Mouse (Mus musculus) cerebellum, adult 2 months (tissue): Measurements from ENCODE around the gene Parp2.

Source experiments
- CTCF ChIP-seq: fragments of 200-500 bp; IDR thresholded peaks from 2 replicates; pipeline ENCODE4 v1.5.1; 2011; ENCODE audit warnings: low read depth, mild to moderate bottlenecking, control low read depth, low read length, moderate library complexity, borderline replicate concordance; ENCODE audit not compliant: insufficient read depth
- POLR2A ChIP-seq: fragments of 200-500 bp; IDR thresholded peaks from 2 replicates; pipeline ENCODE4 v1.6.1; 2011; ENCODE audit warnings: low read length, control low read depth, borderline replicate concordance; ENCODE audit not compliant: insufficient read depth

DNA sequence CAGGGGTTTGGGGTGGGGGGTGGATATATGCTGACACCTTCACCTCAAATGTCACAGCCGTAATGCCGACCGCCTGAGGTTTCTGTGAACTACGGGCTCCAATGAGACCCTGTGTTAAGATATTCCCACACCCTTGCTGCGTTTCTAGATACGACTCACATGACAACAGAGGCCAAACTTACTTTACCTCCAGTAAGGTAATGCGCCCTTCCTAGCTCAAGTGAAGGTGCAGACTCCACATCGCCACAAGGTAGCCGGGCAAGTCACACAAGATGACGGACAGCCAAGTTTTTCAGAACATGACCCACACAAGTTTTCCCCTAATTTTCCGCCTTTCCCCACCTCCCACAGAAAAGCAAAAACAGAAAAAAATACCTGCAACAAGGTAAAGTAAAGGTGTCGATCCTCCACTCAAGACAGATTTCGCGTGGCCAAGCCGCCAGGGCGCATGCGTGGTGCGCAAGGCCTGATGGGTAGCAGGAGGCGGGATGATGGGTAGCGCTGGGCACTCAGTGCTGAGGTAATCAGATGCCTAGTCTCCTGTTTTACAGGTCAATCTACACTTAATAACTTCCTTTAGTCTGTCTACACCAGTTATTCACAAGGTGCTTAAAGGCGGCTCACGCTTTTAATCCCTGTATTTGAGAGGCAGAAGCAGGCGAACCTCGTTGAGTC is 12.2 kb upstream of the Parp2 start:
- no peak for TF ChIP-seq CTCF
- TF ChIP-seq POLR2A = no peak
